Mouse (Mus musculus) T-helper 1 cell (primary cell): ENCODE data around the gene Rps6kb2.

Source experiments
- in situ Hi-C: fragments of 300-600 bp; cut with MboI, MseI; formaldehyde crosslinking; loops from one replicate; pipeline ENCODE4 v1.15.1; 2025; ENCODE audit warnings: high pct_unique_total_duplicates

The Rps6kb2 gene

GRCm38 (mm10) chr19:4189051-4189620, 26.0 kb upstream of the Rps6kb2 start:
- in situ Hi-C loops = loop anchor here (5.0 kb wide), 1 partner anchor 77 kb away; no protein-coding TSS in a partner anchor

- in situ Hi-C loops = loop anchor here (5.0 kb wide), 1 partner anchor 75 kb away; no protein-coding TSS in a partner anchor
Observed at GRCm38 (mm10) chr19:4187303-4187702, 24.1 kb upstream of the Rps6kb2 start.

- in situ Hi-C loops = loop anchor here (5.0 kb wide), 1 partner anchor 73 kb away; no protein-coding TSS in a partner anchor
Observed at GRCm38 (mm10) chr19:4184976-4185975, 22.1 kb upstream of the Rps6kb2 start.

- in situ Hi-C loops = no loop called here
Observed at GRCm38 (mm10) chr19:4183689-4184088, 20.5 kb upstream of the Rps6kb2 start.

- in situ Hi-C loops = no loop called here
Observed at GRCm38 (mm10) chr19:4181892-4182291, 18.7 kb upstream of the Rps6kb2 start.

- in situ Hi-C loops = no loop called here
Observed at GRCm38 (mm10) chr19:4180411-4180810, 17.3 kb upstream of the Rps6kb2 start.

GRCm38 (mm10) chr19:4175368-4175947, 12.3 kb upstream of the Rps6kb2 start, which contains the start of gene Carns1:
Carns1 (minus strand) TSS chr19:4175479.
- in situ Hi-C loops = loop anchor here (10.0 kb wide), 1 partner anchor 591 kb away; no protein-coding TSS in a partner anchor

GRCm38 (mm10) chr19:4172925-4173324, 9.8 kb upstream of the Rps6kb2 start:
- in situ Hi-C loops = loop anchor here (10.0 kb wide), 1 partner anchor 588 kb away; no protein-coding TSS in a partner anchor

- in situ Hi-C loops = loop anchor here (10.0 kb wide), 1 partner anchor 587 kb away; no protein-coding TSS in a partner anchor
Observed at GRCm38 (mm10) chr19:4171393-4172290, 8.5 kb upstream of the Rps6kb2 start.

- in situ Hi-C loops = loop anchor here (10.0 kb wide), 1 partner anchor 586 kb away; no protein-coding TSS in a partner anchor
Observed at GRCm38 (mm10) chr19:4170723-4171392, 7.7 kb upstream of the Rps6kb2 start.

- in situ Hi-C loops = loop anchor here (10.0 kb wide), 1 partner anchor 585 kb away; no protein-coding TSS in a partner anchor
Observed at GRCm38 (mm10) chr19:4169810-4170209, 6.7 kb upstream of the Rps6kb2 start.

GRCm38 (mm10) chr19:4169378-4169784, 6.2 kb upstream of the Rps6kb2 start:
- in situ Hi-C loops = no loop called here

GRCm38 (mm10) chr19:4166678-4167476, 3.7 kb upstream of the Rps6kb2 start:
- in situ Hi-C loops = no loop called here

- in situ Hi-C loops = no loop called here
Observed at GRCm38 (mm10) chr19:4164721-4165120, 1.6 kb upstream of the Rps6kb2 start.

- in situ Hi-C loops = no loop called here
Observed at GRCm38 (mm10) chr19:4164100-4164499, 946 bp upstream of the Rps6kb2 start.

- in situ Hi-C loops = no loop called here
Observed at GRCm38 (mm10) chr19:4163543-4163887, 361 bp upstream of the Rps6kb2 start.

- in situ Hi-C loops = no loop called here
Observed at GRCm38 (mm10) chr19:4159049-4159448, 4.1 kb downstream of the Rps6kb2 start.

GRCm38 (mm10) chr19:4156771-4157170, 6.4 kb downstream of the Rps6kb2 start:
- in situ Hi-C loops = no loop called here

GRCm38 (mm10) chr19:4156073-4156579, 7.0 kb downstream of the Rps6kb2 start:
- in situ Hi-C loops = no loop called here
